Mouse (Mus musculus): Measurements from ENCODE around the gene Top1.

Gene Top1

DNA sequence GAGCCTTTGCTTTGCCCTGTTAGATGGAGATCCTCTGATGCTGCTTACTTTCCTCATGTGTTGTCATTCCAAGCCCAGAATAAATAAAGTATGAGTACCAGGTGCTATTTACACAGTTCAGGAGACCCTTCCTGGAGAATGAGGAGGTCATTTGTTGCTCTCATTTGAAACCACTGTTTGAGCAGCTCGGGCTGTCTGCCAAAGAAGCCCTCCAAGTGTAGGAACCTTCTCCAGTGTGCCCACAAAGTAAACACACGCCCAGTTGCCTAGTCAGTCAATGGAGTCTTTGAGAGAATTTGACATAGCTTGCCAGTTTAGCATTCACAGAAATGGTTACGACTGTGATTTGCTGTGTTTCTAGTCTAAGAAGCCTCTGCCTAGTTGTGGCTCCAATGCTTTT is 73.1 kb downstream of the Top1 start:
- no peak for DNase-seq (ENCODE audit: low read depth, low spot score)

DNA sequence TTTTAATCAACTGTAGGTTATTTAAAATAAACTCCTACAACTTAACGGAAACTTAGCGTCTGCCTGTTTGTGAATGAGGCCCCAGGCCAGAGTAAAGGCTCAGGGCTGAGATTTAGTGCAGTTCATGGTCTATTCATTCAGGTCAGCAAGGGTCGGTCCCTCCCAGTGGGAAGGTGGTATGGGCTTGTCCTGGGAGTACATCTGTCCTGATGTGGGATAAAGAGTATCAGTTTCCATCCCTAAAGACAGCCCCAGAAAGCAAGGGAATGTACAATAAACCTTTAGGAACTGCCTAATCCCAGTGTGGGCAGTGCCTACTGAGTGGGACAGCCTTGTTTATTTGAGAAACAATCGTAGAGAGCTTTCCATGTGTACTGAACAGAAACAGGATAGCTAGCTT is 77.0 kb downstream of the Top1 start:
- no peak for DNase-seq (ENCODE audit: low read depth, low spot score)

DNA sequence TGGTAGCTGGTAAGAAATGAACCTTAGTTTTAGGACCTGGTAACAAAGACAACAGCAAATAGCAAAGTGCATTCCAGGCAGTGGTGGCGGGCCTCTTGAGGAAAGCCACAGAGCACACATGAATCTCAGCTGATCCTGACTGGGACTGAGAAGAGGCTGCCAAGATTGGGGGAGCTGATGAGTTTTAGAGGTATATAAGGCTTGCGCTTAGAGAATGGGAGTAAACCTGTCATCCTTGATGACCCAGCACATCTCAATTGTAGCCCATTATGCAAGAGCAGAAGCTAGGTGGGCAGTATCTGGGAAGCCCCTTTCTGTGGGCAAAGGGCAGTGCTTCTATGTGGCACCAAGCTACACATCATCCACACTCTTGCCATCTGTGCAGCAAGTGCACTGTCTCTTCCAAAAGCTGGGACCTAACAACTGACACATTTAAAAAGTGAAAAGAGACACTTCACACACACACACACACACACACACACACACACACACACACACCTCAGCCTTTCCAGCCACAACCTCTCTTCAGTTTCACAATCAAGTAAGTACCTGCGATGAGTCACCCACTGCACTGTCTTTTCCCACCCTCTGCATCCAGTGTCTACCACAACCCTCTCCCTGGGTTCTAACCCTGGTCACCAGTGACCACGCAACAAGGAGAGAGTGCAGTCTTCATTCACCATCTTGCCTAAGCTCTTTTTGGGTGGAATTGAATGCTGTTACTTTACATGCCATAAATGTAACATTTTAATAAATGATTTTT is 78.1 kb downstream of the Top1 start:
- DNase-seq (ENCODE audit: low read depth, low spot score): no peak

DNA sequence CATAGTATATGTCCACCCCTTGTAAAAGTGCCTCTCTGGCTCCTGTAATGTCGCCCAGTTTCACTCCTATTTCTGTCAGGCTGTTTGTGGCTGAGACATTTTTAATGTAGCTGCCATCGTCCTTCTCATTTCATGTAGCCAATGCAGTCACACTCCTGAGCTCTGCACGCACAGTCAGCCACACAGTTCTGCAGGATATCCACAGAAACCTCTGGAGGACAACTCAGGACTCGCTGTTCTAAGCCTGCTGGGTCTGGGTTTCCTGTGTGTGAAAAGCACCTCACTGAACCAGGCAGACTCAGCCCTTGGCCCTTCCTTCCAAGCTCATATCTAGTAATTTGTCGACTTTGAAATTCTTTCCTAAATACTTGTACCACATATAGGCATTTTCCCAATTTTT is 78.8 kb downstream of the Top1 start:
- DNase-seq (ENCODE audit: low read depth, low spot score): no peak

GRCm38 (mm10) chr2:160725877-160726864 is 80.5 kb downstream of the Top1 start:
- DNase-seq (ENCODE audit: low read depth, low spot score): no peak

GRCm38 (mm10) chr2:160728972-160729371 is 83.3 kb downstream of the Top1 start:
- DNase-seq (ENCODE audit: low read depth, low spot score): no peak

DNA sequence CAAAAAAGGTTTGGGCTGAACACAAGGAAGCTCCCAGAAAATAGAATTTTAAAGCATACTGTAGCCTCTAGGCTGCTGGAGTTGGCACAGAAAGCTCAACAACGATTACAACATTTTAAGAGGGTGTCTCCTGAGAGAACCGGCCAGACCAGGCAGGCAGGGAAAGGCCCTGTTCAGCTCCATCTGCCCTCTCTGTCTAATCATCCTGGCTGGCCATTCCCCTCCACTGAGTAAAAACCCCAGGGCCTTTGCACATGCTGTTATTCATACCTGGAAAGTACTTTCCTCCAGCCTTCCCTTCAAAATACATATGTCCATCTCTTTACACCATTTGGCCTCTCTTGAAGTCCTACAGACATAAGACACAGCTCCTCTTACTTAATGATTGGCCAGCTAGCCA is 83.7 kb downstream of the Top1 start:
- DNase-seq (ENCODE audit: low read depth, low spot score): no peak

DNA sequence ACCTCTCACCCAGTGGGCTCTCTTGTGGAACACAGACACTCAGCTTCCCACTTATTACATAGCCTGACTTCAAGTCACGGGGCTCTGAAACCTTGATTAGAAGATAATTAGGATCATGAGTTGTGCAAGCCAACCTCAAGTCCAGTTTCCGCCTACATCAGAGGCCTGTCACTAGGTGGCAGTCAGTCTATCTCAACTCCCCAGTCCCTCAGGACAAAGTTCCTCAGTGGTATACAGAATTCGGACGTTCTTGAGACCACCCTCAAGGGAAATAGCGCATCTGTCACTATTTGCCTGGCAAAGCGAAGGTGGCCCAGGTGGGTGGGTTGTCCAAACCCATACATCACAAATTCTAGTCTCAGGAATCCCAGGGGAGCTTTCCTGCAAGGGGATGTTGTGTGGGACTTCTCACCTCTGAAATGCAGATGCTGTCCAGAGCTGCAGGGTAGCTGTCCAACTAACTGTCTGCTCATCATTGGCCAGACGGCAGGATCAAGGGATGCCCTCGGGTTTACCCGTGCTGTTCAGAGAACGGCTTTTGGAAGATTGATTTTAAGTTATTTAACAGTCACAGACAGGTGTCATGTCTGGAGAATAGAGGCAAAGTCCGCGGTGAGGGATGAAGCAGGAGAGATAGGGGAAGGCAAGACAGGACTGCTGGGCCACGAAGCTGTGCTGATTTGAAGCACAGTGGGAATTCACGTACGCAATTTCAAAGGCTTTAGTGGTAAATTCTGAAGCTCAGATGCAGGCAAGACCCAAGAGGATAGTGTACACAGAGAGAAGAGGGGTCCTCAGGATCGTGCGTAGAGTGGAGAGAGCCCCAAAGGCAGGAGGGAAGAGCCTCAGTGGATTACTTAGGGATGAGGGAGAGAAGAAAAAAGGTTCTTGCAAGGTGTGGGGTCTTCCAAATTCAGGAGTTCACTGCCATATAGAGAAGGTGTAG is 84.4 kb downstream of the Top1 start:
- DNase-seq (ENCODE audit: low read depth, low spot score): no peak

DNA sequence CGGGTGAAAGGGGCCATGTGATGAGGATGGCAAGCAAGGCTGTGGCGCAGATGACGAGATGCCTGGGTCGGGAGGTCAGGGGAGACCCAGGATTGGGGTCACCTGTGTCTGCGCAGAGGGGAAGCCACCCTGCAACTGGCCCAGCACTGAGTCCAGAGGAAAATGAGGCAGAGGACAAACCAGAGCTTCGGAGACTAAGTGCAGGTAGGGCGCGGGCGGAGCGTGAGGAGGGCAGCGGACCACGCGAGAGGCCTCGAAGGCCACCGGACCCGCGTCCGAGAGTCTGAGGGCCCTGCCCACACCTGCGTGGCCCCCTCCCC is 85.1 kb downstream of the Top1 start:
- DNase-seq (ENCODE audit: low read depth, low spot score): no peak

DNA sequence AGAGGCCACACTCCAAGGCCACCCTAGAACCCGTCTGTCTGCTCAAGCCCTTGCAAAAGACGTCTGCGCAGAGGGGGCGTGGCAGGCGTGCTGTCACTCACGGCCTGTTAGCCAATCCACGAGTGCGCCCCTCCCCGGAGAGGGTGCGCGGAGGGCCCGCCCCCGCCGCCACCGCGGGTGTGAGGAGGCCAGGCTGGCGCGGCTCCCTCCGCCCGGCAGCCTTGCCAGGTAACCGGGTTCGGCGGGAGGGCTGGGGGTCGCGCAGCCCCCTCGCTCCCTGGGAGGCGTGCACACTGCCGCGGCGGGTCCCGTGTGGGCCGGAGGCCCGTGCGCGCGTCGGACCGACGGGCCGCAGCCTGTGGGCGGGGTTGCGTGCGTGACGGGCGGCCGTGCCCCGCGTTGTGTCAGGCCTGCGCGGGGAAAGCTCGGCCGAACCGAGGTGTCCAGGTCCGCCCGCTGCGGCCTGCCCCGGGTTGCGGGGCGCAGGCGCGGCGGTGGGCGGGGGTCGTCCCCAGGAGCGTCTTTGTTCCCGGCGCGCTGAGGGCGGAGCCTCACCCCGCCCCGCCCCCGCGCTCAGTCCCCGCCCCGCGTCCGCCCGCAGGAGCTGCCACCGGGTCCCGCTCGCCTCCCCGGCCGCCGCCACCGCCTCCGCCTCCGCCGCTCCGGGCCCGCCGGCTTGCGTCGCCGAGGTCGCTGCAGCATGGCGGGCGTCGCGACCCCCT is 85.6 kb downstream of the Top1 start, which contains the start of gene Plcg1:
Gene Plcg1, plus strand, starts transcription at position 184 of the 722 bp plus-strand sequence.
- DNase-seq (ENCODE audit: low read depth, low spot score): peak; percentile 84

DNA sequence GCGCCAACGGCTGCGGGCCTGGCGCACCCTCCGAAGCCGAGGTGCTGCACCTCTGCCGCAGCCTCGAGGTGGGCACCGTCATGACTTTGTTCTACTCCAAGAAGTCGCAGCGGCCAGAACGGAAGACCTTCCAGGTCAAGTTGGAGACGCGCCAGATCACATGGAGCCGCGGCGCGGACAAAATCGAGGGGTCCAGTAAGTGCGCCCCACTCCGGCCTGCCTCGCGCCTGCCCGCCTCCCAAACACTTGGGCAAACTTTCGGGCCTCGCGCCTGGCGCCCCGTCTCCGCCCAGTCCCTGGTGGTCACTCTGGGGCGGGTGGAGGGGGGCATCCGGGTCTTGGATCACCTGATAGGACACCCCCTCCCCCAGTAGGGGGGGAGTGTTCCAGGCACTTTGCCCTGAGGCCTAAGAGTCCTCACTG is 86.2 kb downstream of the Top1 start:
- DNase-seq (ENCODE audit: low read depth, low spot score): peak; percentile 47

DNA sequence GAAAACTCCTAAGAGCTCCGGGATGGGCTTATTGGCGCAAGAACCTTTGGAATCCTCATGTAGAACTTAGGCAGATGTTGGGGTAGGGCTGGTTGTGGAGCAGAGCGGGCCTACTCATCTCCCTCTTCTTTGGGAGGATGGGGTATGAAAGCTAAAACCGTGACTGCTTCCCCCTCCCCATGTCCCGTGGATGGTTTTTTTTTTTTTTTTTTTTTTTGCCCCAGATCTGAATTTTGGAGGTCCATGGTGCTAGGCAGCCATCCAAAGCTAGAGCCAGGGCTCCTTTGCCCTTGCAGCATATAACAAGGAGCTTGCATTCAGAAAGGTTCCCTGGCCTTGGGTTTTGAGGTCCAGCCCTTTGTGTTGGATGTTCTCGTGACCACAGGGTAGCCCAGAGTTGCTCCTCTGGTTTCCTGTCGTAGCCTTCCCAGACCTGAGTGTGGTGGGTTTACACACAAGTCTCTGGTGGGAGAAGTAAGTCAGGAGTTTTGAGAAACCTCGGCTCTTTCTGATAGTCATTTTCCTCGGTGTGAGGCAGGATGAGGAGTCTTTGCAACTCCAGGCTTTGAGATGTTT is 86.8 kb downstream of the Top1 start:
- no peak for DNase-seq (ENCODE audit: low read depth, low spot score)

DNA sequence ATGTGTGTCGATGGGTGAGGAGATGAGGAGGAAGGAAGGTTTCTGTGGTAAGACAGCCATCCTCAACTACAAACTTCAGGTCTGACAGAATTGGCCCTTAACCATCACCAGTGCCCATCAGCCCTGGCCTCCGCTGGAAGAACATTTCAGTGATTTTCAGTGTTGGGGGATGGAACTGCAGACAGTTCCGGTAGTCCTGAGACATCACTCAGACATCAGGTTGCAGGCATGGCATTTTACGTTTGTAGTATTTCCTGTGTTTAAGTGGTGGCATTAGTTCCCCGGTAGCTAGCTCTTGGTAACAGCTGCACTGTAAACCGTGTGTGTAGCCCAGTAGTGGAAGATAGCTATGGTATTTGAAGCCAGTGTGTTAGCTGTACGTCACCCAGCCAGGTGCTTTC is 87.4 kb downstream of the Top1 start:
- no peak for DNase-seq (ENCODE audit: low read depth, low spot score)

DNA sequence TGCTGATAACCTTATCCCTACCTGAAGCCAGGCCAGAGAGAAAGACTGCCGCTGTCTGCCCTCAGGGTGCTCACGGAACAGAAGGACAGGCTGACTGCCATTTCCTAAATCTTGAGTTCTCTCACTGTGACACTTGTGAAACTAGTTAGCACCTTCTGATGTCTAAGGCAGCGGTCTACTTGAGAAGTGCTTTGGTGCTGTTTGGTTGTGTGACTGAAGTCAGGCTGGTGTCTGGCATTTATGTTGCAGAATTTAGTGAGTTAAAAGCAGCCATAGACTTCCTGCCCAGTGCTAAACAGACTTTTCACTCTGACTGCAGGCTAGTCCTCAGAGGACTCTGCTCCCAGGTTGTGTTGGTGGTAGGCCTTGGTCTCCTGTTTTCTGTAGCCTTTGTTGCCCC is 88.6 kb downstream of the Top1 start:
- DNase-seq (ENCODE audit: low read depth, low spot score): no peak

DNA sequence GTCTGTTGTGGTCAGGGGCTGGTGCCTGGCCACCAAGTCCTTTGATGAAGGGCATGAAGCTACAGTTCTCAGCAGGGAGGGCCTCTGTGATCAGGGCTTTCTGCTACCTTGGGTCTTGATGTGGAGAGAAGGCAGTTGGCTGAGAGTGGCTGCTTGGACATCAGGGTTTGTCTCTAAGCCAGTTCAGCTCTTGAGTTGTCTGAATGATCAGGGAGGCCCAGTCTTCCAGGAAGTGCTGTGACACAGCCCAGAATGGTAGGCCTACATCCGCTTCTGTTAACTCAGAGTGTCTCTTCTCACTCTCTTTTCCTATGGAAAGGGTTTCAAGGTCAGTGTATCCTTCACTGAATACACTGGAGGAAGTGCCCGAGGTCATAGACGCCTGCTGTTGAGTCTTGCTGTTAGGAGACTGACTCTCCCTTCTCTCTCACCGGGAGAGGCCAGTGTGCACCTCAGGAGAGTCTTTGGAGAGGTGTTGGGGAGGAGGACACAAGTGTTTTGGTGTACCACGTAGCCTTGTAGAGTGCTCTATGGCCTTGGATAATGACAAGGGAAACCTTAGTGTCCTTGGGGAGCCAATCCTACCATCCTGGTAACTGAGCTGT is 90.1 kb downstream of the Top1 start:
- no peak for DNase-seq (ENCODE audit: low read depth, low spot score)

- no peak for DNase-seq (ENCODE audit: low read depth, low spot score)
Observed at GRCm38 (mm10) chr2:160736466-160736865, 90.8 kb downstream of the Top1 start.

GRCm38 (mm10) chr2:160738354-160738753 is 92.7 kb downstream of the Top1 start:
- DNase-seq (ENCODE audit: low read depth, low spot score): no peak

GRCm38 (mm10) chr2:160739647-160740356 is 94.1 kb downstream of the Top1 start:
- DNase-seq (ENCODE audit: low read depth, low spot score): no peak

GRCm38 (mm10) chr2:160740521-160741156 is 95.0 kb downstream of the Top1 start:
- DNase-seq (ENCODE audit: low read depth, low spot score): no peak

Data from retina, postnatal 7 days (tissue).